Mouse (Mus musculus) cerebellum, postnatal 14 days (tissue): ENCODE results near the gene D6Ertd527e.
A peak's percentile ranks its signal among the peaks of the same experiment; 100 is the strongest.

ENCODE experiments used
- DNase-seq, 2 experiments: peaks; one replicate each; pipeline ENCODE4 v3.0.0; 2021; ENCODE audit warnings: mixed read lengths in 2 of 2

D6Ertd527e gene

DNA sequence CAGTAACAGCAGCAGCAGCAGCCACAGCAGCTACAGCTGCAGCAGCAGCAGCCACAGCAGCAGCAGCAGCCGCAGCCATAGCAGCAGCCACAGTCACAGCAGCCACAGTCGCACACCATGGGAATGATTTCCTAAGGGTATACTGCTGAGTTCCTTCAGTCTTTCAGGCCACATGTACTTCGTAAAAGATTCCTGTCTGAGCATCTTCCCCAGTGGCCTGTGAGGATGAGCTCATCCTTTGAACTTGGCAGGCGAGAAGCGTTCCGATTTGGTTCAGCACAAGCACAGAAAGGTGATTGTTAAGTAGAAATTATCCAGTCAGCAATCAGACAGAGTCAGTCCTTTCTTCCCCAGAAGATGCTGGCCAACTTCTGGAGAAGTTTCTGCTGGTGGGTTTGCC, 7.6 kb downstream of the D6Ertd527e start:
- DNase-seq: no peak

DNA sequence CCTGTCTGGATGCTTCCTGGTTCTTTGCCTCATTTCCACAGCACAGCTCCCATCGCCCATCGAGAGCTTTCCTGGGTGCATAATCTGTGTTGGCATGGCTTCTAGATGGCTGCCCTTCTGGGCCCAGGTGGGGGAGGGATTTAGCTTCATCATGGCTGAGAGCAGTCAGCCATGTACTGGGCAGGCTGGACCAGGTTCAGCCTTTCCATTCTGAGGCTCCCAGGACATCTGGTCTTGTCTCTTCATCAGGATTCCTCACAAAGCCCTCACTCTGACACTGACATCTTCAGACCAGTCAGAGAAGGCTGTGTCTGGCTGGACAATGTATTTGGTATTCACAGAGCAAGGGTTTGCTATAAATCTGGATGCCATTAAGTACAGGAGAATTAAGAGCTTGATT, 11.4 kb downstream of the D6Ertd527e start:
- DNase-seq: peak; percentile 56 to 65

DNA sequence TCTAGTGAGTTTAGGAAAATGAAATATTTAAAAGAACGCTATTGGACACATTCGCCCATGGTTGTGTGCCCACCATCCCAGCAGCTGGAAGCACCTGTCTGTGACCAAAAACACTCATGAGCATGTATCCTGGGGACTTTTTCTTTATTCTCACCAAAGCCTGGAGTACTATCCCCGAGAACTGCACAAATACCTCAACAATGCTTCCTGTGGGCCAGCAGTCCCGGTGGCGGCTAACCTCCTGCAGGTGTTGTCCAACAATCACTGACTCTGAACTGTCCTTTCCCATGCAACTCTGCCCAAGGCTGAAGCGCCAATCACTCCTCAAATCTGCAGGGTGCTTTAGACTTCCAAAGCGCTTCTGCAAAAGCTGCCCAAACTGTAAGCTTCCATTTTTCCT, 12.1 kb downstream of the D6Ertd527e start:
- DNase-seq: no peak

DNA sequence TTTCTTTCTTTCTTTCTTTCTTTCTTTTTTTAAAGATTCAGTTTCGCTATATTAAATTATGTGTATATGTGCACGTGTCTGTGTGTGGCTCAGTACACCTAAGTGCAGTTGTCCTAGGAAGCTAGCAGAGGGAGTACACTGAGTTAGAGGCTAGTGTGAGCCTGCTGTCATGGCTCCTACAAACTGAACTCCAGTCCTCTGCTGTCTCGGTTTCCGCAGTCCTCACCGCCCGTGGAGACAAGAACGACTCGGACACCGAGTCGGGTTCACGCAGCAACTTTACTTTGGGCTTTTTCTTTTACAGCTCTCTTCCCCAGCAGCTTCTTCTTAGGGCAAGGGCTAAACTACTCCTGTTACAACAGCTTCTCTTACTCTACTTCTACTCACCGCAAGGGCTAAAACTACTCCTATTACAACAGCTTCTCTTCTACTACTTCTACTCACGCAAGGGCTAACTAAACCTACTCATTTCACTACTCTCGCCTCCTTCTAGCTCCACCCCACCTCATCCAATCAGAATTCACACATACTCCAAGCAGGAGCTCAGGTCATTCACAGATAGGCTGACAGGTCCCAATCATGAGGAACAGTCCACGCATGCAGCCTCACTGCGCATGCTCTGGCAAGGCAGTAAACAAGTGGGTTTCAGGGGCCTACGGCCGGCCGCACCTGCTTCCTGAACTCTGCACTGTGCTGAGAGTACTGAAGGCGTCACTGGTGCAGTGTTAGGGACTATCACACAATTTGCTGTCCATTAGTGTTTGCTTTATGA, 14.7 kb downstream of the D6Ertd527e start:
- no peak for DNase-seq

DNA sequence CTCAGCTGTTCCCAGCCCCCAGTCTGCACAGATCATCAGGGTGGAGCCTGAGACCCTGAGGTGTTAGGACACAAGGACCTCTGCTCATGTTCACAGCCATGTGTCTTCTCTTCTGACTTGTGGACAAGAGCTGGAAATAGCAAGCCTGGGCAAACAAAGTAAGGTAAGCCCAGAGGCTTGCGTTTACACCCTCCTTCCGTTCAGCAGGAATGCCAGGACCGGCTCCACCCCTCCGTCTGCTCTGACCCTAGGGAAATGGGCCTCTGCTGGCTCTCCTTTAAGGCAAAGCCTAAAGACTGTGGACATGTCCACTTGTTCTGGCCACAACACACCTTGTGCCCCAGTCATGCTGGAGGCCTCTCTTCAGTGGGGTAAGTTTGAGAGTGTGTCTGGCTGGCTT, 15.4 kb downstream of the D6Ertd527e start:
- no peak for DNase-seq

DNA sequence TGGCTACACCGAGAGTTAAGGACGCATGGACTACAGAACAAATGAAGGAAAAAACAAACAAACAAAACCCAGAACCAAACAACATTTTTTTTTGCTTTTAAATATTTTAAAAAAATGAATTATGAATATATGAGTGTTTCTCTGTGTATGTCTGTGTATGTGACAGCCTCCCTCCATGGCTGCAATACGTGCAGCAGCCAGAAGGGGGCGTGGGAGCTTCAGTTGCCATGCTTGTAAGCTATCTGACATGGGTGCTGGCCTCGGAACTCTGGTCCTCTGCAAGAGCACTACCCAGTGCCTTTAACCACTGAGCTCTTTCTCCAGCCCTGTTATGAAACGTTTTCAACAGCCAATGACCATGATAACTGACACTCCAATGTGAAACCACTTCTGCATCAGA, 16.1 kb downstream of the D6Ertd527e start:
- no peak for DNase-seq

- no peak for DNase-seq
These were observed 17.4 kb downstream of the D6Ertd527e start for GRCm38 (mm10) chr6:87121961-87122360.

- no peak for DNase-seq
These were observed 18.9 kb downstream of the D6Ertd527e start for GRCm38 (mm10) chr6:87123406-87123805.

DNA sequence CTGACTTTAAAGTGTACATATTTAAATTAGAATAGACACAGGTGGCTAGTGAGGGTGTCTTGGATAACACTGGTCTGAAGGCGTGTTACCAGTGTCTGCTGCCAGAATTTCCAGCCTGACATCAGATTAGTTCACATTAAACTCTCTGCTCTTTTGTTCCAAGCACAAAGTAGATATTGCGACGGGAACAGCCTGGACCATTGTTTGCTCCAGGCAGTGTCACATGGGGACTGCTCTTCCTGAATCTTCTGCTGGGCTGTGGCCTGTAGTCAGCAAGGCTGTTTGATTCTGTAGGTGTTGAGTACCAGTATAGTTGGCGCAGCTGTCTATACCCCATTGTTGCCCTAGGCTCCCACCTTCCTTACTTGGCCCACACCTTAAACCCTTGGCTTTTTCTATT, 19.4 kb downstream of the D6Ertd527e start:
- no peak for DNase-seq

GRCm38 (mm10) chr6:87127049-87127753, 22.7 kb downstream of the D6Ertd527e start:
- DNase-seq: no peak

GRCm38 (mm10) chr6:87129861-87130260, 25.3 kb downstream of the D6Ertd527e start:
- no peak for DNase-seq

- DNase-seq: no peak
These were observed 26.1 kb downstream of the D6Ertd527e start for GRCm38 (mm10) chr6:87130628-87131027.

GRCm38 (mm10) chr6:87131078-87131477, 26.5 kb downstream of the D6Ertd527e start:
- no peak for DNase-seq

GRCm38 (mm10) chr6:87133520-87133919, 29.0 kb downstream of the D6Ertd527e start:
- DNase-seq: peak; percentile 63

DNA sequence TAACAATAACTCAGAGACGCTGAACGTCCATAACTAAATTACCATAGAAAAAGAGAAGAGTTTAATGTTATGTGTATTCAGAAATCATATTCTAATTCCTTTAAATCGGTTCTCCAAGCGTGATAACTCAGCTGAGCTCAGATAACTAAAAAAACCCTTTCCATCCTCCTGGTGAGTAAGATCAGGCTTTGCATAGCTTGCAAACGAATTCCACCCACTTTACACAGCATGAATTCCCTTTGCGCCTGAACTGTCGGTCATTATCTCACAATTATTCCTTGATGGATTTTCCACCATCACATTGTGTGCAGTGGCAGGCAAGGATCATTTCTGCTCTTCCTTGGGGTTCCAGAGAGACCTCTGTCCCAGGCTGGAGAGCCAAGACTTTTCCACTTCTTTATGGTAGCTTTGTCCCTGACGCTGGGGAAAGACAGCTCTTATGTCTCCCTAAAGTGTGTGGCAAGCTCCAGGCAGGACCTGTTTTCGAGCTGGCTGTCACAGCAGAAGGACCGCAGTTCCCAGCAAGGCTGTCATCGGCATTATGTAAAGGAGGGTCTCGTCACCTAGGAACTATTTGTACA, 29.5 kb downstream of the D6Ertd527e start:
- DNase-seq: no peak

DNA sequence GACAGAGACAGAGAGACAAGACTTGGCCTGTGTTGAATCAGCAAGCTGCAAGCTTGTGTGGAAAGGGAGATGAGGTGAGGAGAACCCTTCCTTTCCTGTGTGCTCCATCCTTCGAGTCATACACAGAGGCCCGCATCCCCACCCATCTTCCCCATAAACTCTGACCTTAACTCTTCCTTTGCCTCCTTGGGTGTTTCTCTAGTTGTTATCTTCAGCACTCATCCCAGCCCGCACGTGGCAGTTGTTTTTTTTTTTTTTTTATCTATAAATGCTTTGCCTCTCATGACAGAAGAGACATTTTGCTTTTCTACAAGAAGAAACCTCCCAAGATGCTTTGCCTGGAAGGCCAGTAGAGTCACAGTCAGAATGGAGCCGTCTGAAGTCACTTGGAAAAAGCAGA, 33.9 kb downstream of the D6Ertd527e start:
- no peak for DNase-seq

DNA sequence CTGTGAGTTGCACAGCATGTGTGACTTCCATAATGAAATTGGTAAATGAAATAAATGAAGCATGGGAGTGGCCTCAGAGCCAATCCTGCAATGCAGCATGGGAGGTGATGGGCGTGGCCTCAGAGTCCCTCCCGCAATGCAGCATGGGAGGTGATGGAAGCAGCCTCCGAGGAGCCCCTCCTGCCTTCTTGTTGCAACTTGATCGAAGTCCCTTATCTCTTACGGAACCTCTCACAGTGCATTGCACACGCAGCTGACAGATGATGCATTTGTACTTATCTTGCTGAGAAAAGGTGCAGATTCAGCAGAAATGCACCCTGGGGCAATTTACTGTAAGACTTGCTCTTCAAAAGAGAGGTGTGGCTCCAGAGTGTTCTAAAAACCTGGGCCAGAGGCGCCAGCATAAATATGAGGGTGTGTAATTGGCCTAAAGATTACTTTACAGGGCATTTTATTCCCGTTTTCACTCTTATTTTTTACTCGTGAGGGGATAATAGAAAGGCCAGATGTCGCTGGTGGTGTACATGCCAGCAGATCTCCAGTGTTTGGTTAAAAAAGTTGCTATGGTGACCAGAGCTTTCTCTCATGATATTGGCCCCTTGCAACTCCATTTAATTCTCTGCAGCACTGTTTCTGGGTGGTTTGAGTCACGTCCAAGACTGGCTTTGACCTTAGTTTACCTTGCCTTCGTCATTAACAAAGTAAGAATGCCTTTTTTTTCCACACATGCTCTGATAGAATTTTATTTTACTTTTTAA, 35.4 kb downstream of the D6Ertd527e start:
- DNase-seq: no peak

GRCm38 (mm10) chr6:87142239-87142638, 37.7 kb downstream of the D6Ertd527e start:
- DNase-seq: no peak

DNA sequence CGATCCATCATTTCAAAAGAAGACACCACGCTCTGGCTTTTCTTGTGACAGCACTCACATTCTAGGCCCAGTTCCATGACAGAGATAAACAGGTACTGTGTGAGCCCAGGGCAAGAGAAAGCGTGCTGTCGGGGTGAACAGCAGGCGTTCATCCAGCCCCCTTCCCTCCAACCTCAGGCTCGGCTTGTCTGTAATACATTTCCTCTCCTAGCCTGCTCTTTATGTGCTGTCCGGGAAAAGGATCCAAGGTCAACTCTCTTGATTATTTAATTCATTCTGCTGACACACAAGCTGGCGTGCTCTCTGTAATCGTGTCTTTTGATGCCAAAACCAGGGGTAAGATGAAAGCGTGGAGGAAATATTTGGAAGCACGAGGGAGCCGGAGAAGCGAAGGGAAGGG, 39.0 kb downstream of the D6Ertd527e start:
- DNase-seq: peak in 1 of 2 experiments; percentile 22

DNA sequence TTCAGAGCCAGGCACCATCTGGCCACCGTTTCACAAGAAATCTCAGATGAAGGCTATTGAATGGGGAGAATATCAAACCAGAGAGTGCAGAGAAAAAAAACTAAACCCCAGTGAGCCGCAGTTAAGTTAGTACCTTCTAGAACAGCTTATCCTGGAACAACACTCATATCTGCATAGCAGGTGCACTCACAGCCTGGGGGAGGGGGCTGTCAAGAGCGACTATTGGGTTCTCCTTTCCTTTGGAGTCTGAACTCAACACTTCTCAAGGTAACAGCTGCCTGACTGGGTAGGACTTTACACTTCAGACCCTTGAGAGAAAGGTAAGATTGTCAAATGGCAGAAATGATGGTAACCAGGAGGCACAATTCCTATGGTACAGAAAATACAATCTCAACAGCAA, 43.4 kb downstream of the D6Ertd527e start:
- DNase-seq: no peak

GRCm38 (mm10) chr6:87150471-87150870, 45.9 kb downstream of the D6Ertd527e start:
- no peak for DNase-seq

GRCm38 (mm10) chr6:87151427-87151826, 46.9 kb downstream of the D6Ertd527e start:
- DNase-seq: no peak
